Mouse (Mus musculus): ENCODE data around the gene Wdr38. TPM values are rescaled to one million over a fixed set of nuclear protein-coding genes. Genes with fewer than 3 reads are reported as not detected.
A peak's percentile ranks its signal among the peaks of the same experiment; 100 is the strongest.

The Wdr38 gene
- 1.6 and 2.1 TPM in 2 replicates for polyA plus RNA-seq (2015; fragmentation: Nextera tagmentation; extraction: Ambion mirVana)

DNA sequence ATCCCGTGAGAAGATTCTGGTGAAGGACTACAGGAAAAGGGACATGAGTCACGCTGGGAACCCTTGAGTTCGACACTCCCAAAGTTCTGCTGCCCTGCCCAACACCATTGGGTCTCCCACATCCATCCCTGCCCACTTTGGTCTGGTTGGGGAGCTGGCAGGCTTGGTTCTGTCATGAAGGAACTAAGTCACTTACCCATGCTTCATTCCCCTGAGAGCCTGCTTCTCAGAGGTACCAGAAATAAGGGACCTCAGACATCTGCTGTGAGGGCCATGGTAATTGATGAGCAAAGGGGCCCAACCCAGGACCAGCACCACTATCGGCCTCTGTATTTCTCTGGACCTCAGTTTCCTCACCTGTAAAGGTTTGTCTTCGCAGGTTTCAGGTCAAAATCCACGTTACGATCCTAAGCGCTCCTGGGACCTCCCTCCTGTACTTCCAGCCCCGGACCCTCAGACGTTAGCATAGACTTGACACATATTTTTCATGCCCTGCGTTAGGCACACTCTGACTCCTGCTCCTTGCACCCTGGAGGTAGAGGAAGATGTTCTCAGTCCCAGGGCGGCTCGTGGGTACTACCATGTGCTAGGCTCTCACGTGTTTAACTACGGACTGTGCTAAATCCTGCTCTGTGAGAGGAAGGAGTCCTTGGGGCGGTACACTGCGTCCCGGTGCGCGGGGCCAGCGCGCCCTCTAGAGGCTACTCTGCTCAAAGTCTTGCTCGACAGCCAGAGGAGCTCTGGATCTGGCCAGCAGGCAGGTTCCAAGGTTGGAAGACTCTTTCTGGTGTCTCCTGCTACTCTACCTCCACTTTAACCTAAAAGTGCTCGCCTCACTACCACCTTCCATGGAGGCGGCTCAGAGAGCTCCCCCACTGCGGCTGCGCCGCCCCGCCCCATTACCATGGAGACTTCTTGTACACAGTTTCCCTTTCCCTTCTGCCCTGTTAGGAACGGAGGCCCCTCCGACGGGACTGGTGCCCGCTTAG, at the start of gene Wdr38:
Gene Wdr38 (plus strand): TSS at position 91 of the 989 bp plus-strand sequence.
- 17% methylated on average over 33 of the region's 33 CpGs for WGBS
- Histone ChIP-seq H3K9ac (peak within 1 kb of the TSS; percentile 53; the same call in 1 of the 2 replicates), H3K4me2 (peak within 1 kb of the TSS; percentile 56), H3K9me3 (replicated peaks) (no peaks in the 10 kb centered on the region), H3K27ac (no peak within 1 kb of the TSS), H3K4me1 (peaks cover 16% of the 10 kb centered on the region), H3K27me3 (0 out of 2 replicates have a peak, but pooled peaks cover 7% of the 10 kb centered on the region), H3K4me3 (peak within 1 kb of the TSS; percentile 35), H3K36me3 (ENCODE audit: poor library complexity, severe bottlenecking) (peaks cover 36% of the 10 kb centered on the region)
- peak; percentile 94 for ATAC-seq

DNA sequence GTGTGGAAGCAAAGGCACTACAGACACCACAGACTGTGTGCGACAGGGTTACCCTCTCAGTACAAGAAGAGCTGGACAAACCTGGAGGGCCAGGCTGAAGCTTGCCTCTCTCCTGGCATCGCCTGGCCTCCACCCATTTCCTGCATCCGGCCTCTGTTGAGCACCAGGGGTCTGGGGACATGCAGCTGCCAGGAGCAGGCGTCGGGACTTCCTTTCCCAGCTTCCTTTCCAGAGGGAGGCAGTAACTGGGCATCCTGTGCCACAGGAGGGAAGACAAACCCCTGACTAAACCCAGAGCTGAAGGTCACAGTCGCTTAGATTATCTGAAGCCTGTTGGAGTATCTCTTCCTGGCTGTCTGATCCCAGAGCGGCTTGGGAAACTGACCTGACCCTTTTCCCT, 49.7 kb upstream of the Wdr38 start:
- Histone ChIP-seq H3K9me3 (replicated peaks) (no peaks in the 10 kb centered on the region), H3K4me2 (no peak overlapping the region), H3K36me3 (ENCODE audit: poor library complexity, severe bottlenecking) (no peaks in the 10 kb centered on the region), H3K4me3 (no peak overlapping the region), H3K27me3 (no peaks in the 10 kb centered on the region), H3K9ac (no peak overlapping the region), H3K27ac (no peak overlapping the region), H3K4me1 (peaks cover 16% of the 10 kb centered on the region)
- WGBS, result 84% methylated on average over 7 of the region's 7 CpGs
- no peak for ATAC-seq

DNA sequence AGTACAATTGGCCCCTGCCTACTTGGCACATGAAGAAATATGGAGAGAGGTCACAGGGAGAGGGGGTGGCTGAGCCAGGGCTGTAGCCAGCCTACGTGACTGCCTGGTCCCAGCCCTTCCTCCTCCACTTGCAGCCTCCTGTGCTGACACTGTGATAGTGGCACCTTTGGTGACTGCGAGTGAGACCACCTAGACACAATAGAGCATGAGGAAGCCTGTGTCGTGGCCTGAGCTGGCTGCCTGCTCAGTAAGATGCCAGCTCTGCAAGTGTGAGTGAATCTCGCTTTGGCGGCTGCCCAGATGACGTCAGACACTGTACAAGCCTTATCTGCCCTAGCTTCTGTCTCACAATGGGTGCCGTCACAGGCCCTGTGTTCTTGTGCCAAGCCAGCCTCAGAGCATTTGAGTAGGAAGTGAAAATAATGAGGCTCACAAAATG, 47.0 kb upstream of the Wdr38 start:
- peak overlapping the region; percentile 60 for H3K27ac ChIP-seq
- no peaks in the 10 kb centered on the region for H3K36me3 ChIP-seq (ENCODE audit: poor library complexity, severe bottlenecking)
- peak; percentile 95 for ATAC-seq
- H3K4me2 ChIP-seq, result no peak overlapping the region
- H3K4me1 ChIP-seq, result peaks cover 16% of the 10 kb centered on the region
- no peaks in the 10 kb centered on the region for H3K27me3 ChIP-seq
- H3K9me3 ChIP-seq (replicated peaks), result no peaks in the 10 kb centered on the region
- 37% methylated on average over 7 of the region's 7 CpGs for WGBS
- no peak overlapping the region for H3K4me3 ChIP-seq
- H3K9ac ChIP-seq, result no peak overlapping the region

DNA sequence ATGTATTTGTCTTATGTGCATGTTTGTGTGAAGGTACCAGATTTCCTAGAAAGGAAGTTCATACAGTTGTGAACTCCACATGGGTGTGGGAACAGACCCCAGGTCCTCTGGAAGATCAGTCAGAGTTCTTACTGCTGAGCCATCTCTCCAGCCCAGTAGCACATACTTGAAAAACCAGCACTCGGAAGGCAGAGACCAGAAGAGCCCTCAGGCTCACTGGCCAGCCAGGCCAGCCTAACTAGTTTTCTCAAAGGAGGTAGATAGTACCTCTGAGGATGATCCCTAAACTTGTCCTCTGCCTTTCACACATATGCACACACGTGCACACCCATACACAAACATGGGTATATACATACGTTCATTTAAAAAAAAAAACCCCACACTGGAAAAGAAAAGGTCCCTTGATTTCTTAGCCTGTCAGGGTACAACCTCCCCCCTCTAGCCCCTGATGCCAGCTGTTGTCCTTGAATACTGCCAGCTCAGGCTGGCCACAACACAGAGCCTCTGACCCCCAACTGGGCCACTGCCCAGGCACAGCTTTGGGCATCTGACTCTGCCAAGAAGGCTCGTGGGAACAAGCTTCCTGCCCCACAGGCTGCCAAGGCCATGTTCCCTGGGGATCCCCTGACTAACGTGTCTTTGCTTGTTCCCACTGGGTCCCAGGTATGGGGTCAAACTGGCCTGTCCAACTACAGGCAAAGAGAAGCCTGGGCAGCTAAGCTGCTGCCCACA, 44.0 kb upstream of the Wdr38 start:
- Histone ChIP-seq H3K4me2 (no peak overlapping the region), H3K4me1 (peaks cover 16% of the 10 kb centered on the region), H3K27ac (no peak overlapping the region), H3K9ac (no peak overlapping the region), H3K27me3 (no peaks in the 10 kb centered on the region), H3K36me3 (ENCODE audit: poor library complexity, severe bottlenecking) (no peaks in the 10 kb centered on the region), H3K4me3 (no peak overlapping the region), H3K9me3 (replicated peaks) (no peaks in the 10 kb centered on the region)
- WGBS, result 82% methylated on average over 5 of the region's 5 CpGs
- ATAC-seq, result no peak

DNA sequence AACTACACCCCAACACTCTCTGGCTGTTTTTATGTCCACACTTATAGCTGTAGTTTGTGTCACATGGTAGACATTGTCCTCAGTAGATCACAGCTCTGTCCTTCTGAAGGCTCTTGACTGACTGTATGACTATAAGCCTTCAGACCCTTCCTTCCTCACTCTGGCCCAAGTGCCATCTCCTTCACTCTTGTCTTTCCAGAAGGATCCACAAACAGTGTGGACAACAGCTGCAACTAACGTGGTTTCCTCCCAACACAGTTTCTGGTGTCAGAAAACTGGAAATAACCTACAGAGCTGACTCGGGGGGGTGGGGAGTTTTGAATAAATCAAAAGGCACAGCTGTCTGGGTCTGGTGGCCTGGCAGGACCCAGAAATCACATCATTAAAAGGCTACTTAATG, 41.2 kb upstream of the Wdr38 start:
- 83% methylated on average over 2 of the region's 2 CpGs for WGBS

DNA sequence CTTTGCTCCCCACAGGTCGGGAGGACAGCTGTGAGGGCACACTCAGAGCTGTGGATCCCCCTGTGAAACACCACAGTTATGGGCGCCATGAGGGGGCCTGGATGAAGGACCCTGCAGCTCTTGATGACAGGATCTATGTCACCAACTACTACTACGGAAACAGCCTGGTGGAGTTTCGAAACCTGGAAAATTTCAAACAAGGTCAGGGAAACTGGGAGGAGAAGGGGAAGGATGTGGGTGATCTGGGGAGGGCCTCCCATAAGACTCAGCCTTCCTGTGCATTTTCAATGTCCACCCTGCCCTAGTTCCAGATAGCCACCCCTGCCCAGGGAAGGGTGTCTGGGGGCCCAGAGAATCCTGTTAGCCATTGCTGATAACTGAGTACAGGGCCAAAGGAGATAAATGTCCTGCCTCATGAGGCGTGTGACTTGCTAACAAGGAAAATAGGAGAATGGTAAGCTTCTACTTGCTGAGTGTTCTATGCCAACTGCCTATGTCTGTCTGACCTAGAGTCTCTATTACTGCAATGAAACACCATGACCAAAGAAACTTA, 39.5 kb upstream of the Wdr38 start:
- WGBS, result 92% methylated on average over 5 of the region's 5 CpGs
- no peaks in the 10 kb centered on the region for H3K4me1 ChIP-seq
- no peak overlapping the region for H3K9ac ChIP-seq
- no peaks in the 10 kb centered on the region for H3K36me3 ChIP-seq (ENCODE audit: poor library complexity, severe bottlenecking)
- no peak overlapping the region for H3K27ac ChIP-seq
- no peak overlapping the region for H3K4me2 ChIP-seq
- no peak overlapping the region for H3K4me3 ChIP-seq
- H3K27me3 ChIP-seq, result no peaks in the 10 kb centered on the region
- no peak for ATAC-seq
- H3K9me3 ChIP-seq (replicated peaks), result no peaks in the 10 kb centered on the region

More for the DNA sequence above, 41.2 kb upstream of the Wdr38 start:
- Histone ChIP-seq H3K27me3 (no peaks in the 10 kb centered on the region), H3K9ac (no peak overlapping the region), H3K27ac (no peak overlapping the region), H3K36me3 (ENCODE audit: poor library complexity, severe bottlenecking) (no peaks in the 10 kb centered on the region), H3K4me1 (peaks cover 2% of the 10 kb centered on the region; the same call in 1 of the 2 replicates), H3K4me3 (no peak overlapping the region), H3K9me3 (replicated peaks) (no peaks in the 10 kb centered on the region), H3K4me2 (no peak overlapping the region)
- ATAC-seq, result no peak

DNA sequence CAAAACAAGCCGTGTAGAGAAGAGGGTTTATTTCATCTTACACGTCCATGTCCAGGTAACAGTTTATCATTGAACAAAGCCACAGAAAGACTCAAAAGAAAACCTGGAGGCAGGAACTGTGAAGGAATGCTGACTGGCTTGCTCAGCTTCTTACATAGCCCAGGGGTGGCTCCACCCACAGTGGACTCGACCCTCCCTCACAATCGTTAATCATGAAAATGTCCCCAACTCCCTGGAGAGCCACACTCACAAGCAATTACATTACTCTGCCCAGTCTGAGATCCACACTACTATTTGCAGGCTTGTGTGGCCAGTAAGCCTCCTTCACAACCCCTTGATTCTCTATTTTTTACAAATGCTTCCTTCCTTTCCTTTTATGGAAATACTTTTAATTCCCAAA, 33.1 kb upstream of the Wdr38 start:
- Histone ChIP-seq H3K4me2 (no peak overlapping the region), H3K4me1 (no peaks in the 10 kb centered on the region), H3K36me3 (ENCODE audit: poor library complexity, severe bottlenecking) (no peaks in the 10 kb centered on the region), H3K27me3 (no peaks in the 10 kb centered on the region), H3K27ac (no peak overlapping the region), H3K4me3 (no peak overlapping the region), H3K9me3 (replicated peaks) (no peaks in the 10 kb centered on the region), H3K9ac (no peak overlapping the region)
- WGBS, result 47% methylated on average over 4 of the region's 4 CpGs
- no peak for ATAC-seq

DNA sequence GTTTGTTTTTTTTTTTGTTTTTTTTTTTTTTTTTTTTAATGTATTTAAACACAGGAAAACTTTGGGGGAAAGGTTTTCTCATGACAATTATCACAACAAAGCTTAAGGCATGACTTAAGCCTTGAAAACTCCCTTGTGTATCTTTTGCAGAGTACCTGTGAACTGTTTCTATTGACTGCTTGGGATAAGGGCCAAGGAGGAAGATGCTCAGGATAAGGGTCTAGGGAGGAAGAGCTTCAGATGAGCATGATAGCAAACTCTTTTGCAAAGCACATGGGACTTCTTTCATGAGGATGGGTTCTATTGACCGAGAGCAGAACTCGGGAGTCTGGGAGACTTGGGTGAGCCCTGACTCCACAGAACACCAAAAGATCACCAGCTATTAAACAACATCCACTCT, 27.6 kb upstream of the Wdr38 start:
- ATAC-seq, result no peak
- Histone ChIP-seq H3K27ac (no peak overlapping the region), H3K27me3 (no peaks in the 10 kb centered on the region), H3K4me3 (no peak overlapping the region), H3K4me2 (no peak overlapping the region), H3K9me3 (replicated peaks) (no peaks in the 10 kb centered on the region), H3K36me3 (ENCODE audit: poor library complexity, severe bottlenecking) (no peaks in the 10 kb centered on the region), H3K9ac (no peak overlapping the region), H3K4me1 (no peaks in the 10 kb centered on the region)
- WGBS, result 98% methylated on average over 2 of the region's 2 CpGs

DNA sequence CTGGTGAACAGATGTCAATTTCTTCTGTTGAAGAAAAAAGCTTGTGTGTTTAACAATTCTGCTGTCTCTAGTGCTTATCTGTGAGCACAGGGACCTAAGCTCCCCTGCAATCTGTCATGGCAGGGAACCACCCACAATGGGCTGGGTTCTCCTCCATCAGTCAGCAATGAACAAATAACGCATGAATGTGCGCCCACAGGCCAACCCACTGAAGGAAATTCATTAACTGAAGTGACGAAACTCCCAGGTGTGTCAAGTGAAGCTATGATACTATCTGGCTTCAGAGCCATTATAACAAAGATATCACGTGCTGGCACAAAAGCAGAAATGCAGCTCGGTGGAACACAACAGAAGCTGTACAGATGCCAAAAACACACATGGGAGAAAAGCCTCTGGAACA, 27.2 kb upstream of the Wdr38 start:
- no peak overlapping the region for H3K4me2 ChIP-seq
- no peak overlapping the region for H3K9ac ChIP-seq
- no peaks in the 10 kb centered on the region for H3K4me1 ChIP-seq
- no peak overlapping the region for H3K27ac ChIP-seq
- H3K9me3 ChIP-seq (replicated peaks), result no peaks in the 10 kb centered on the region
- no peak for ATAC-seq
- WGBS, result 84% methylated on average over 5 of the region's 5 CpGs
- no peaks in the 10 kb centered on the region for H3K27me3 ChIP-seq
- H3K36me3 ChIP-seq (ENCODE audit: poor library complexity, severe bottlenecking), result no peaks in the 10 kb centered on the region
- no peak overlapping the region for H3K4me3 ChIP-seq

DNA sequence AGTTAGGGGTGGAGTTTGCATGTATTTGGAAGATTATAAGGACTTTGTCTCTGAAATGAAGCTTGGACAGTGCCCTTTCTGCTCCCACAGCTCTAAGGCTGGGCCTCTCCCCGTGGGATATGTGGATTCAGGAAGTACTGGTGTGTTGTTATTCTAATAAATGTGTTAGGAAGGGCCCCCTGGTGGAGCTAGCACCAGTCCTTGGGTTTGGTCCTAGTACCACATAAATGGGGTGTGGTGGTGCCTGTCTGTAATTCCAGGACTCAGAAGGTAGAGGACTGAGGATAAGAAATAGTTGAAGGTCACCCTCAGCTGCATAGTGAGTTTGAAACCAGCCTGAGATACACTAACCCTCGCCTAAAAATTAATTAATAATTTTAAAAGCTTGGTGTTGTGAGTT, 24.1 kb upstream of the Wdr38 start:
- WGBS, result 43% methylated on average over 2 of the region's 2 CpGs
- no peaks in the 10 kb centered on the region for H3K27me3 ChIP-seq
- no peak for ATAC-seq

DNA sequence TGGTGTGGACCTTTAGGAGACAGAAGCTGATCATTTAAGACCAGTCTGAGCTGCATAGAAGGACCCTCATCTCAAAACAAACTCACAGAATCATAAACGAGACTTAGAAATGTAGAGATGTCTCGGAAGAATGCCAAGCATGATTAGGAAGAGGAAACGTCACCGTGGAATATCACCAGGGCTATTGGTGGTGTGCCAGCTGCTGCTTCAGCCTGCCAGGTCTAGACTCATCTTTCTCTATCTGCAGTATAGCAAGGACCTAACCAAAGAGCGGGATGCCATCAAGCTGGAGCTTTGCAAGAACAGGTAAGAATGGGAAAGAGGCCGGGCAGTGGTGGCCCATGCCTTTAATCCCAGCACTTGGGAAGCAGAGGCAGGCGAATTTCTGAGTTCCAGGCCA, 23.6 kb upstream of the Wdr38 start:
- no peak for ATAC-seq
- no peak overlapping the region for H3K27ac ChIP-seq
- H3K9me3 ChIP-seq (replicated peaks), result no peaks in the 10 kb centered on the region
- no peaks in the 10 kb centered on the region for H3K36me3 ChIP-seq (ENCODE audit: poor library complexity, severe bottlenecking)
- no peaks in the 10 kb centered on the region for H3K4me1 ChIP-seq
- no peaks in the 10 kb centered on the region for H3K27me3 ChIP-seq
- H3K9ac ChIP-seq, result no peak overlapping the region
- WGBS, result 82% methylated on average over 7 of the region's 7 CpGs
- no peak overlapping the region for H3K4me2 ChIP-seq
- H3K4me3 ChIP-seq, result no peak overlapping the region

More for the DNA sequence above, 24.1 kb upstream of the Wdr38 start:
- Histone ChIP-seq H3K4me1 (no peaks in the 10 kb centered on the region), H3K36me3 (ENCODE audit: poor library complexity, severe bottlenecking) (no peaks in the 10 kb centered on the region), H3K4me2 (no peak overlapping the region), H3K9me3 (replicated peaks) (no peaks in the 10 kb centered on the region), H3K27ac (no peak overlapping the region), H3K9ac (no peak overlapping the region), H3K4me3 (no peak overlapping the region)

DNA sequence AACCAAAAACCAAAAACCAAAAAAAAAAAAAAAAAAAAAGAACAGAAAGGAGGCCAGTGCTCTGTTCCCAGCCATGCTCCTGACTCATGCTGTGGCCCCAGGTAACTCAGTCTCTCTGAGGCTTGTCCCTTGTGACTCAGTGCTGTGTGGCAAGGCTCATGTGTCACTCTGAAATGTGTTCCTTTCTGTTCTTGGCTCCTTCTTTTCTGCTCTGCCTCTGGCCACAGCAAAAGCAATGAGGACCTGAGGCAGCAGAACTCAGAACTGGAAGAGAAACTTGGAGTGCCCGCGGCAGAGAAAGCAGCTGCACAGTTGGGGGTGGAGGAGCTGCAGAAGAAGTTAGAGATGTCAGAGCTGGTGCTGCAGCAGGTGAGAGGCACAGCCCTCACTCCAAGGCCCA, 23.1 kb upstream of the Wdr38 start:
- H3K4me3 ChIP-seq, result no peak overlapping the region

More for the DNA sequence above, 23.1 kb upstream of the Wdr38 start:
- Histone ChIP-seq H3K4me1 (no peaks in the 10 kb centered on the region), H3K9me3 (replicated peaks) (no peaks in the 10 kb centered on the region), H3K36me3 (ENCODE audit: poor library complexity, severe bottlenecking) (no peaks in the 10 kb centered on the region), H3K4me2 (no peak overlapping the region), H3K9ac (no peak overlapping the region), H3K27ac (no peak overlapping the region), H3K27me3 (no peaks in the 10 kb centered on the region)
- ATAC-seq, result no peak
- 38% methylated on average over 2 of the region's 2 CpGs for WGBS
